Mouse (Mus musculus): ENCODE data around the gene Irx4. TPM values are rescaled to one million over a fixed set of nuclear protein-coding genes. Genes with fewer than 3 reads are reported as not detected.

Gene Irx4
- polyA plus RNA-seq (2012; rRNA removed) = not detected in 2 replicates

- no peak for DNase-seq (ENCODE audit: extremely low spot score in 1 of 2, low spot score in 1 of 2)
These were observed at the start of gene Irx4 for GRCm38 (mm10) chr13:73260354-73261035. Gene Irx4, plus strand, starts transcription at chr13:73260479.

DNA sequence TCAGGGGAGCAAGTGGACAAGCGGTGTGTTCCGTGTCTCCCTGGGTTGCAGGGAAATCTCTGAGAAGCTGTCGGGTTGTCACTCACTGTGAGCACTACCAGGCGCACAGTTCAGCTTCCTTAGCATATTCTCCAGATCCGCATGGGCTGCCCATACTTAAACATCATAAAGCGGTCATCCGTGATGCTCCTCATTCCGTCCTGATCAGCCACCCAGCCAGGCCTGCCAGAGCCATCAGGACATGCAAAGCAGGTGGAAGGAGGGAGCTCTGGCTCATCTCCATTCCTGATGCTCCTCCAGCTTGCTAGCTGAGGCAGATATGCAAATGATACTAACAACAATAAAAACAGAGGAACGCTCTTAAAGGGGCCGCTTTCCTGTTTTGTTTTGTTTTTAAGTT, 46.0 kb upstream of the Irx4 start:
- no peak for DNase-seq (ENCODE audit: extremely low spot score in 1 of 2, low spot score in 1 of 2)

DNA sequence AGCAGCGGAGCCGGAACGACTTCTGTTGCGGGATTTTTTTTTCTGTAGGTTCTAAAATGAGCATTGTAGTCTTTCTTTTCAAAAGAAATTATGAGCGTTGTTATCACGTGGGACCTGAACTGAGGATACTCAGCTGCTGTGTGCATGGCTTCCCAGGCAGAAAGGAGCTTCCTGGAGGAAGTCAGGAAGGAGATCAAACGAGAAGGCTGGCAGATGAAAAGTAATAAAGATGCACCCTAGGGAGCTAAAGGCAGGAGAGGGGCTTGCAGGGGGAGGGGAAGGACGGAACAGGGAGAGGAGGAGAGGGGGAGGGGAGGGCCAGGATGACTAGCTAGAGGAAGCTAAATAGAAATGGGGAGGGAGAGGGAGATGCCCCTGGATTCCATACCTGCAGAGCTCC, 23.8 kb upstream of the Irx4 start:
- DNase-seq (ENCODE audit: extremely low spot score in 1 of 2, low spot score in 1 of 2) = no peak

DNA sequence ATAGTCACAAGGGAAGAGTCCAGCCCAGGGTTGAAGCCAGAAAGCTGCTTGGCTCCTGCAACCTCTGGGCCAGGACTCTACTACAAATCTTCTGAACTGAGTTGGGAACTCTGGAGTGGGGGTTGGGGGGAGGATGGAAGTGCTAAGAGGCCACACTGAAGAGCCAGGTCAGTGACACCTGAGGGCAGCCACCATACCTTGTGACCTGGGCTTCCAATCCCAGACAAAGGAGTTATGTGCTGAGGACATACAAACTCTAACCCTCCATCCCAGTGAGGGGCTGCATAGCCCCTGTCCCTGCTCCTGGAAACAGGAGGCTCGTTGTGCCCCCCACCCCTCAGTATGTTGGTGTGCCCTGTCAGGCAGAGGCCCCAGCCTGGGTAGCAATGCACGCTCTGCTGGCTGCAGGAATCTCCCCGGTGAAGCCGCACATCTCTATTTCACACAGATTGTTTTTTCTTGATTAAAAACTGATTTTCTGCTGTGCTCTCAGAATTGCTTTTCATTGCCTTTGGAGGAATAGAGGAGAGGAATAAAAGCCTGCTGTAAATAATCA, 21.0 kb upstream of the Irx4 start:
- DNase-seq (ENCODE audit: extremely low spot score in 1 of 2, low spot score in 1 of 2) = no peak

- no peak for DNase-seq (ENCODE audit: extremely low spot score in 1 of 2, low spot score in 1 of 2)
These were observed 17.7 kb upstream of the Irx4 start for GRCm38 (mm10) chr13:73242556-73242955.

- no peak for DNase-seq (ENCODE audit: extremely low spot score in 1 of 2, low spot score in 1 of 2)
These were observed 13.3 kb upstream of the Irx4 start for GRCm38 (mm10) chr13:73246961-73247360.

DNA sequence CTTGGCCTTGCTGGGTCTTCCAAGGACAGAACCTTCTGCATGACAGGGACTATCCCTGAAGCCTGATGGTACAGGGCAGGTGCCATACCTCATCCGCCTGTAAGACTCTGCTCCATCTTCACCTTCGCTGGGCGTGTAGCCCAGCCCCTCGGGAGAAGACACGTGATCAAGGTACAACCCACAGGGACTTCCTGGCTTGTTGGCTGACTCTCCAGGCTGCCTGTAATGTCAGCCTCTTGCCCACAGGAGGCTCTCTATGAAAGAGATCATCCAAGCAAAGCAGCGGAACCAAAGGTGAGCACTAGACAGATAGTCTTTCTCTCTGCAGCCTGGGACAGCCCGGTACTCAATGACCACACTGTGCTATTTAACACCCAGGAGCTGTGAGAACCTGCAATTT, 9.1 kb upstream of the Irx4 start:
- no peak for DNase-seq (ENCODE audit: extremely low spot score in 1 of 2, low spot score in 1 of 2)

GRCm38 (mm10) chr13:73252022-73252421, 8.3 kb upstream of the Irx4 start:
- no peak for DNase-seq (ENCODE audit: extremely low spot score in 1 of 2, low spot score in 1 of 2)

- DNase-seq (ENCODE audit: extremely low spot score in 1 of 2, low spot score in 1 of 2) = no peak
These were observed 1.9 kb upstream of the Irx4 start for GRCm38 (mm10) chr13:73258415-73258814.

GRCm38 (mm10) chr13:73259577-73260353, 514 bp upstream of the Irx4 start:
- DNase-seq (ENCODE audit: extremely low spot score in 1 of 2, low spot score in 1 of 2) = no peak

DNA sequence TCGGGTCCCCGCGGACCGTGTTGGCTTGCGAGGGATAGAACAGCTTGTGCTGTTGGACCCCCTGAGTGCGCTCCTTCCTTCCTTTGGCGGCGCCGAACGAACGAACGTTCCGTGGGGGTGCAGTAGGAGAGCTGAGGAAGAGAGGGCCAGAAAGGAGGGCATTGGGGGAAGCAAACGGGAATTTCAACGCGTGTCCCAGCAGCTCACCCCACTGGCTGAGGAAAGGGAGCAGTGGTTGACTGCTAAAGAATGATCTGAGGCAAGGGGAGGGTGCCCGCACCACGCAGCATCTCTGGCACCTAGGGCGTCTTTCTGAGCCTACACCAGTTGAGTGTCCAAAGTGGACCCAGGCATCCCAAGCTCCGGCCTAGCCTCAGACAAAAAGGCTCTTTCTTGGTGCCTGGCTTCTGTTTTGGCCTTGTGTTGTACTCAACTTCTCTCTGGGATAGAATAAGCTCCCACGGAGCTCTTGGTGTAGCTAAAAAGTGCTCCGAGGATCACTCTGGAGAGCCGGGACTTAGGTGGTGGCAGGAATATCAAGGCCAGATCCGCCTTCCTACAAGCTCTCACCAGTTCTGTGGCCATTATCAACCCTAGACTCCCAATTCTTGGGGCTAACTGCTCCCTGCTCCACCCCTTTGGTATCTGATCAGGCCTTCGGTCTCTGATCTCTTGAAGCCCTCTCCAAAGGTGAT, 904 bp downstream of the Irx4 start:
- DNase-seq (ENCODE audit: extremely low spot score in 1 of 2, low spot score in 1 of 2) = no peak

GRCm38 (mm10) chr13:73261881-73262280, 1.6 kb downstream of the Irx4 start:
- DNase-seq (ENCODE audit: extremely low spot score in 1 of 2, low spot score in 1 of 2) = no peak

- no peak for DNase-seq (ENCODE audit: extremely low spot score in 1 of 2, low spot score in 1 of 2)
These were observed 2.3 kb downstream of the Irx4 start for GRCm38 (mm10) chr13:73262336-73263127.

DNA sequence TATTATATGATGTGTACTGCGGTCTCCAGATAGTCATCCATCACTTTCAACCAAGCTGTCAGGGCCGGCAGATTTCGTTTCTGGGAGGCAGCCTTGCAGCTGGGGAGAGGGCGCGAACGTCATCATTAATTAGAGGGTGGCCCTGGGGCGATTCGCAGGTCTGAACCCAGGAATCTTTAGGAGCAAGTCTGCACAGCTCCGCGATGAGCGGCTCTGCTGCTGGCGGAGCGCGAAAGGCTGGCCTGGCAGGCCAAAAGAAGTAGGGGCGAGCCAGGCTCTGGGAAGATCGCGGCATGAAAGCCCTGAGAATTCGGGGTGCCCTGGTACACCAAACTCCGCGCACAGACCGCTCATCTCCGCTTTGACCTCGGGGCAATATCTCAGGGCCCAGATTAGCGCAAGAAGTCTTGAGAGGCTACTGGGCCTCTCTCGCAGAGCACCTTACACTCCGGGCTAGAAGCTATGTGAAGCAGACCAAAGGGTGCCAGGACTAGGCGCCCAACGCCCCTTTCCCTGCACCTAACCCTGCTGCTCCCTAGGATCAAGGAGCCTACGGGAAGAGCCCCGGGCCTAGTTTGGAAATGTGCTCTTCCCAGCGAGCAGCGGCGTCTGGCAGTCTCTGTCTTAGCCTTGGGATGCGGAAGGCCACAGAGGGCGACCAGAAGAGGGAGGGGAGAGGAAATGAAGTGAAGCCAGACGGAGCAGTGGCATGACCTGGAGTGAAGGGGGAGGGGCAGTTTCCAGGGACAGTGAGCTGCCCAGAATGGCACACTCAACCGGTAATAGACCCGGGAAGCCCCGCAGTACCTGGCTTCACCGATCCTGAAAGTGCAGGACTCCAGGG, 3.1 kb downstream of the Irx4 start:
- DNase-seq (ENCODE audit: extremely low spot score in 1 of 2, low spot score in 1 of 2) = no peak

GRCm38 (mm10) chr13:73264166-73264735, 4.0 kb downstream of the Irx4 start:
- DNase-seq (ENCODE audit: extremely low spot score in 1 of 2, low spot score in 1 of 2) = no peak

GRCm38 (mm10) chr13:73264831-73265230, 4.6 kb downstream of the Irx4 start:
- DNase-seq (ENCODE audit: extremely low spot score in 1 of 2, low spot score in 1 of 2) = no peak

GRCm38 (mm10) chr13:73265442-73265841, 5.2 kb downstream of the Irx4 start:
- DNase-seq (ENCODE audit: extremely low spot score in 1 of 2, low spot score in 1 of 2) = no peak

- no peak for DNase-seq (ENCODE audit: extremely low spot score in 1 of 2, low spot score in 1 of 2)
These were observed 7.3 kb downstream of the Irx4 start for GRCm38 (mm10) chr13:73267551-73267950.

GRCm38 (mm10) chr13:73268702-73269101, 8.4 kb downstream of the Irx4 start:
- no peak for DNase-seq (ENCODE audit: extremely low spot score in 1 of 2, low spot score in 1 of 2)

Data from frontal cortex, adult 2 months (tissue).